Mouse (Mus musculus) liver, embryonic 14.5 days (tissue): ENCODE data around the gene Olfr1333.
"Not testable (repeated sequence)": the region's sequence is repeated elsewhere in the genome, so short reads cannot be mapped to it uniquely, and the experiment has no call there.

Experiments used
- CTCF ChIP-seq: IDR thresholded peaks from 2 replicates; pipeline ENCODE4 v1.5.1; 2016; ENCODE audit warnings: antibody characterized with exemption, low read depth, control low read depth
- EP300 ChIP-seq: IDR thresholded peaks from 2 replicates; pipeline ENCODE4 v1.6.1; 2016; ENCODE audit warnings: antibody characterized with exemption, low read depth

GRCm38 (mm10) chr4:118792796-118793195 is 43.3 kb downstream of the Olfr1333 start:
- TF ChIP-seq CTCF, EP300: not testable (repeated sequence)
